Mouse (Mus musculus) small intestine, adult 2 months (tissue): Measurements from ENCODE around the gene Tmem239.

Source experiments
- CTCF ChIP-seq: fragments of 200-500 bp; IDR thresholded peaks from 2 replicates; pipeline ENCODE4 v1.5.1; 2012; ENCODE audit warnings: low read depth, mild to moderate bottlenecking, control low read depth, inconsistent platforms, low read length, moderate library complexity, mixed read lengths; ENCODE audit not compliant: insufficient replicate concordance, insufficient read length; ENCODE audit errors: extremely low read depth
- POLR2A ChIP-seq: fragments of 200-500 bp; IDR thresholded peaks from 2 replicates; pipeline ENCODE4 v1.6.1; 2012; ENCODE audit warnings: low read depth, mild to moderate bottlenecking, control low read depth, inconsistent platforms, low read length, moderate library complexity

- no peak for TF ChIP-seq POLR2A
- no peak for TF ChIP-seq CTCF
These were observed 8.0 kb downstream of the Tmem239 start for GRCm38 (mm10) chr2:130414094-130414856.
